Mouse (Mus musculus) stomach, postnatal 0 days (tissue): ENCODE measurements around the gene Tspan11. TPM values are rescaled to one million over a fixed set of nuclear protein-coding genes. Genes with fewer than 3 reads are reported as not detected.

Experiments
- ATAC-seq: fragments of 200-750 bp; cut with Nextera tagmentation; 2 replicates; pipeline ENCODE4 v1.8.0; 2017; ENCODE audit not compliant: low FRiP score, low TSS enrichment
- DNase-seq: peaks from one replicate; pipeline ENCODE4 v3.0.0-alpha.2; 2016; ENCODE audit warnings: low spot score
- H3K27ac ChIP-seq: fragments of 300-500 bp; sonication (generic); replicated peaks from 2 replicates; pipeline ENCODE4 v1.5.1; 2014; ENCODE audit warnings: mild to moderate bottlenecking, control low read depth
- H3K27me3 ChIP-seq: fragments of 300-500 bp; sonication (generic); 2 replicates; pipeline ENCODE4 v1.6.1; 2014; ENCODE audit warnings: low read length; ENCODE audit not compliant: control insufficient read depth, insufficient read depth
- H3K36me3 ChIP-seq: fragments of 300-500 bp; sonication (generic); 2 replicates; pipeline ENCODE4 v1.6.1; 2014; ENCODE audit warnings: low read length, mixed read lengths; ENCODE audit not compliant: control insufficient read depth, insufficient read depth
- H3K4me1 ChIP-seq: fragments of 300-500 bp; sonication (generic); replicated peaks from 2 replicates; pipeline ENCODE4 v1.6.1; 2014; ENCODE audit warnings: antibody characterized with exemption; ENCODE audit not compliant: control insufficient read depth, insufficient read depth
- H3K4me2 ChIP-seq: fragments of 300-500 bp; sonication (generic); replicated peaks from 2 replicates; pipeline ENCODE4 v1.6.1; 2014; ENCODE audit warnings: low read depth, mild to moderate bottlenecking, control low read depth, moderate library complexity
- H3K4me3 ChIP-seq: fragments of 300-500 bp; sonication (generic); 2 replicates; pipeline ENCODE4 v1.5.1; 2014; ENCODE audit warnings: low read depth, low read length, control low read depth
- H3K9ac ChIP-seq: fragments of 300-500 bp; sonication (generic); 2 replicates; pipeline ENCODE4 v1.6.1; 2014; ENCODE audit warnings: mild to moderate bottlenecking, low read length, control low read depth, mixed read lengths
- H3K9me3 ChIP-seq: fragments of 300-500 bp; sonication (generic); 2 replicates; pipeline ENCODE4 v1.6.1; 2016; ENCODE audit warnings: low read length; ENCODE audit not compliant: control insufficient read depth
- CTCF ChIP-seq: IDR thresholded peaks from 2 replicates; pipeline ENCODE4 v1.5.1; 2016; ENCODE audit warnings: antibody characterized with exemption, low read depth, mild to moderate bottlenecking, moderate library complexity
- EP300 ChIP-seq: optimal IDR thresholded peaks from 2 replicates; pipeline ENCODE3; 2016; ENCODE audit warnings: antibody characterized with exemption
- WGBS: fragments of 180-500 bp; shearing (Covaris S2); extraction: QIAGEN DNeasy Blood & Tissue Kit; methylation state at CpG from one replicate; pipeline ENCODE4 v1.1.7; 2014; 5-methylcytosine and 5-hydroxymethylcytosine counted together
- polyA plus RNA-seq: library from polyadenylated mRNA; unstranded; fragments of >200 nt; fragmentation: Nextera tagmentation; extraction: Ambion mirVana; gene quantifications from 2 replicates; pipeline ENCODE4 v1.2.1, GENCODE M21; 2015

The Tspan11 gene
- polyA plus RNA-seq, 1 experiment from 2014 or later = 2.4 TPM

GRCm38 (mm10) chr6:127973553-127973952, 86.2 kb downstream of the Tspan11 start:
- no peak overlapping the region for H3K4me3 ChIP-seq
- H3K4me1 ChIP-seq = no peaks in the 10 kb centered on the region; the same call in 1 of the 2 replicates
- no peak for ATAC-seq
- no peak overlapping the region for H3K4me2 ChIP-seq
- DNase-seq = no peak
- no peak overlapping the region for H3K9ac ChIP-seq
- H3K36me3 ChIP-seq = no peaks in the 10 kb centered on the region
- WGBS = 58% methylated on average over 6 of the region's 6 CpGs
- TF ChIP-seq EP300 (no peak), CTCF (no peak)
- H3K27ac ChIP-seq = no peak overlapping the region; the same call in 1 of the 2 replicates
- H3K9me3 ChIP-seq = no peaks in the 10 kb centered on the region
- H3K27me3 ChIP-seq = no peaks in the 10 kb centered on the region

GRCm38 (mm10) chr6:127974000-127974399, 86.6 kb downstream of the Tspan11 start:
- no peaks in the 10 kb centered on the region for H3K27me3 ChIP-seq
- no peak overlapping the region; the same call in 1 of the 2 replicates for H3K27ac ChIP-seq
- TF ChIP-seq EP300 (no peak), CTCF (no peak)
- ATAC-seq (peak; percentile 51; the same call in 1 of the 2 replicates), DNase-seq (no peak)
- no peak overlapping the region for H3K4me2 ChIP-seq
- H3K9ac ChIP-seq = no peak overlapping the region
- 34% methylated on average over 9 of the region's 9 CpGs for WGBS
- no peaks in the 10 kb centered on the region for H3K36me3 ChIP-seq
- no peaks in the 10 kb centered on the region; the same call in 1 of the 2 replicates for H3K4me1 ChIP-seq
- H3K9me3 ChIP-seq = no peaks in the 10 kb centered on the region
- no peak overlapping the region for H3K4me3 ChIP-seq

DNA sequence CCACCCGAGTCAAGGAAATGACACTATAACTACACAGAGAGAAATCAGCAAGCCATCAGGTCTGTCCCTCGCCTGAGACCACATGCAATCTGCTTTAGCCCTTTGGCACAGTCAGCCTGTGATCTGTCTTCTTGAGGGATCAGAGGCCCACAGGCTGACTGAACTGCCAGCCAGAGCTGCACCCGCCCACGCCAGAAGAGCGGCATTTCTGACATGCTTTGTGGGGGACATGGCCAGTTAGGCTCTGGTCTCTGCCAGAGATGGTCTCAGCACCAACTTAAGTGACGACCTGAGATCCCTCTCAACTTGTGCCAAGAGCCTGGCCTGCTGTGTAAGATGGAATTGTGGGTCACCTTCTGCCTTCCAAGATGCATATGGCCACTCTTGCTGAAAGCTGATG, 89.3 kb downstream of the Tspan11 start:
- H3K9me3 ChIP-seq = no peaks in the 10 kb centered on the region
- TF ChIP-seq EP300 (no peak), CTCF (no peak)
- H3K36me3 ChIP-seq = no peaks in the 10 kb centered on the region
- no peaks in the 10 kb centered on the region for H3K27me3 ChIP-seq
- ATAC-seq (no peak), DNase-seq (no peak)
- no peak overlapping the region for H3K4me2 ChIP-seq
- no peak overlapping the region for H3K4me3 ChIP-seq
- H3K9ac ChIP-seq = no peak overlapping the region
- 72% methylated on average over 6 of the region's 6 CpGs for WGBS
- no peaks in the 10 kb centered on the region; the same call in 1 of the 2 replicates for H3K4me1 ChIP-seq
- no peak overlapping the region for H3K27ac ChIP-seq

- no peaks in the 10 kb centered on the region; the same call in 1 of the 2 replicates for H3K4me1 ChIP-seq
- H3K4me3 ChIP-seq = no peak overlapping the region
- no peak for ATAC-seq
- no peak overlapping the region for H3K4me2 ChIP-seq
- no peak overlapping the region for H3K27ac ChIP-seq
- H3K9ac ChIP-seq = no peak overlapping the region
- DNase-seq = no peak
- 67% methylated on average over 20 of the region's 20 CpGs for WGBS
- H3K9me3 ChIP-seq = no peaks in the 10 kb centered on the region
- H3K27me3 ChIP-seq = no peaks in the 10 kb centered on the region
- no peak for TF ChIP-seq CTCF
- TF ChIP-seq EP300 = no peak
- no peaks in the 10 kb centered on the region for H3K36me3 ChIP-seq
Observed at GRCm38 (mm10) chr6:127978941-127979340, 91.6 kb downstream of the Tspan11 start.

- Histone ChIP-seq H3K4me3 (no peak overlapping the region), H3K9me3 (no peaks in the 10 kb centered on the region), H3K27me3 (no peaks in the 10 kb centered on the region), H3K4me2 (no peak overlapping the region), H3K27ac (no peak overlapping the region), H3K4me1 (no peaks in the 10 kb centered on the region), H3K36me3 (no peaks in the 10 kb centered on the region), H3K9ac (no peak overlapping the region)
- ATAC-seq (no peak), DNase-seq (no peak)
- WGBS = 94% methylated on average over 5 of the region's 5 CpGs
- TF ChIP-seq EP300 = no peak
- no peak for TF ChIP-seq CTCF
Observed at GRCm38 (mm10) chr6:127979831-127980230, 92.4 kb downstream of the Tspan11 start.

GRCm38 (mm10) chr6:127980381-127981045, 93.1 kb downstream of the Tspan11 start:
- no peak for TF ChIP-seq CTCF
- no peak for TF ChIP-seq EP300
- no peak for ATAC-seq
- Histone ChIP-seq H3K4me2 (no peak overlapping the region), H3K27ac (no peak overlapping the region), H3K36me3 (no peaks in the 10 kb centered on the region), H3K27me3 (no peaks in the 10 kb centered on the region), H3K9me3 (no peaks in the 10 kb centered on the region), H3K9ac (no peak overlapping the region), H3K4me1 (no peaks in the 10 kb centered on the region), H3K4me3 (no peak overlapping the region)
- DNase-seq = no peak
- 58% methylated on average over 11 of the region's 11 CpGs for whole genome bisulfite sequencing
